Mouse (Mus musculus): ENCODE measurements around the gene Ppp1r14d.

The Ppp1r14d gene

GRCm38 (mm10) chr2:119229775-119230704 is at the start of gene Ppp1r14d:
TSS of gene Ppp1r14d (minus strand) at chr2:119229906.
- DNase-seq (ENCODE audit: low read depth, low spot score): no peak

- no peak for DNase-seq (ENCODE audit: low read depth, low spot score)
Observed at GRCm38 (mm10) chr2:119277810-119278209, 48.1 kb upstream of the Ppp1r14d start.

GRCm38 (mm10) chr2:119276926-119277325 is 47.2 kb upstream of the Ppp1r14d start:
- no peak for DNase-seq (ENCODE audit: low read depth, low spot score)

GRCm38 (mm10) chr2:119274126-119274525 is 44.4 kb upstream of the Ppp1r14d start:
- no peak for DNase-seq (ENCODE audit: low read depth, low spot score)

GRCm38 (mm10) chr2:119270643-119271331 is 41.1 kb upstream of the Ppp1r14d start, which contains the start of gene Rhov:
TSS of gene Rhov (minus strand) at chr2:119271272.
- no peak for DNase-seq (ENCODE audit: low read depth, low spot score)

- DNase-seq (ENCODE audit: low read depth, low spot score): no peak
Observed at GRCm38 (mm10) chr2:119270286-119270642, 40.6 kb upstream of the Ppp1r14d start.

- no peak for DNase-seq (ENCODE audit: low read depth, low spot score)
Observed at GRCm38 (mm10) chr2:119263813-119264212, 34.1 kb upstream of the Ppp1r14d start.

GRCm38 (mm10) chr2:119262978-119263377 is 33.3 kb upstream of the Ppp1r14d start:
- no peak for DNase-seq (ENCODE audit: low read depth, low spot score)

GRCm38 (mm10) chr2:119261326-119261725 is 31.6 kb upstream of the Ppp1r14d start:
- no peak for DNase-seq (ENCODE audit: low read depth, low spot score)

- DNase-seq (ENCODE audit: low read depth, low spot score): no peak
Observed at GRCm38 (mm10) chr2:119260518-119260917, 30.8 kb upstream of the Ppp1r14d start.

- DNase-seq (ENCODE audit: low read depth, low spot score): no peak
Observed at GRCm38 (mm10) chr2:119254976-119255375, 25.3 kb upstream of the Ppp1r14d start.

- DNase-seq (ENCODE audit: low read depth, low spot score): peak; percentile 64
Observed at GRCm38 (mm10) chr2:119250826-119251478, 21.2 kb upstream of the Ppp1r14d start.

- DNase-seq (ENCODE audit: low read depth, low spot score): no peak
Observed at GRCm38 (mm10) chr2:119250377-119250776, 20.7 kb upstream of the Ppp1r14d start.

- DNase-seq (ENCODE audit: low read depth, low spot score): no peak
Observed at GRCm38 (mm10) chr2:119249592-119250061, 19.9 kb upstream of the Ppp1r14d start.

- no peak for DNase-seq (ENCODE audit: low read depth, low spot score)
Observed at GRCm38 (mm10) chr2:119247904-119248303, 18.2 kb upstream of the Ppp1r14d start.

GRCm38 (mm10) chr2:119245246-119245645 is 15.5 kb upstream of the Ppp1r14d start:
- DNase-seq (ENCODE audit: low read depth, low spot score): no peak

- DNase-seq (ENCODE audit: low read depth, low spot score): no peak
Observed at GRCm38 (mm10) chr2:119242548-119242947, 12.8 kb upstream of the Ppp1r14d start.

- no peak for DNase-seq (ENCODE audit: low read depth, low spot score)
Observed at GRCm38 (mm10) chr2:119240819-119241186, 11.1 kb upstream of the Ppp1r14d start.

GRCm38 (mm10) chr2:119240075-119240818 is 10.5 kb upstream of the Ppp1r14d start:
- DNase-seq (ENCODE audit: low read depth, low spot score): no peak

GRCm38 (mm10) chr2:119238671-119239070 is 9.0 kb upstream of the Ppp1r14d start:
- no peak for DNase-seq (ENCODE audit: low read depth, low spot score)

- DNase-seq (ENCODE audit: low read depth, low spot score): peak; percentile 18
Observed at GRCm38 (mm10) chr2:119237871-119238220, 8.1 kb upstream of the Ppp1r14d start.
